Mouse (Mus musculus): ENCODE data around the gene Pde4d. TPM values are rescaled to one million over a fixed set of nuclear protein-coding genes. Genes with fewer than 3 reads are reported as not detected.

Pde4d gene
- polyA plus RNA-seq, 1 experiment from 2014 or later = 32.1 TPM

DNA sequence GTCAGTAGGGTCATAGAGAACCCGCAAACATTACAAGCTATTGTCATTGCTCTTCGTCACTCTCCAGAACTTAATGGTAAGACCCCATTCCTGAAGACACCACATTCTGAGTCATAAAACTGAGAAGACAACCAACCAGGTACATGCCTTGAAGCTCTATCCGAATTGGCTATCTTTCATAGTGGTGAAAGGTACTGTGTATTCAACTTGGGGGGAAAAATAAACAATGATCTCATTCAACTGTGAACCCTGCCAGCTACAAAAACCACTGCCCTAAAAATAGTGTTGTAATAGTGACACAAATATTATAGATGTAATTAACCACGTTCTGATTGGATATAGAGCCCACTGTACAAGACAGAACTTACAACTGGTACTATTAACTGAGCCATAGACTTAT is 1140.3 kb downstream of the Pde4d start:
- Histone ChIP-seq H3K27me3 (ENCODE audit: control insufficient read depth, insufficient read depth, low read length) (no peaks in the 10 kb centered on the region), H3K4me1 (ENCODE audit: control insufficient read depth, insufficient read depth, low read length) (no peaks in the 10 kb centered on the region), H3K36me3 (ENCODE audit: control insufficient read depth, insufficient read depth, low read length) (no peaks in the 10 kb centered on the region), H3K9ac (replicated peaks; ENCODE audit: low read depth, low read length) (no peak overlapping the region), H3K4me2 (ENCODE audit: low read depth, low read length) (no peak overlapping the region), H3K27ac (ENCODE audit: low read depth, low read length) (no peak overlapping the region), H3K9me3 (ENCODE audit: control insufficient read depth, low read length) (no peaks in the 10 kb centered on the region), H3K4me3 (ENCODE audit: low read depth, low read length) (no peak overlapping the region)
- no peak for ATAC-seq (ENCODE audit: low read depth)
- WGBS = 85% methylated on average over 4 of the region's 4 CpGs

DNA sequence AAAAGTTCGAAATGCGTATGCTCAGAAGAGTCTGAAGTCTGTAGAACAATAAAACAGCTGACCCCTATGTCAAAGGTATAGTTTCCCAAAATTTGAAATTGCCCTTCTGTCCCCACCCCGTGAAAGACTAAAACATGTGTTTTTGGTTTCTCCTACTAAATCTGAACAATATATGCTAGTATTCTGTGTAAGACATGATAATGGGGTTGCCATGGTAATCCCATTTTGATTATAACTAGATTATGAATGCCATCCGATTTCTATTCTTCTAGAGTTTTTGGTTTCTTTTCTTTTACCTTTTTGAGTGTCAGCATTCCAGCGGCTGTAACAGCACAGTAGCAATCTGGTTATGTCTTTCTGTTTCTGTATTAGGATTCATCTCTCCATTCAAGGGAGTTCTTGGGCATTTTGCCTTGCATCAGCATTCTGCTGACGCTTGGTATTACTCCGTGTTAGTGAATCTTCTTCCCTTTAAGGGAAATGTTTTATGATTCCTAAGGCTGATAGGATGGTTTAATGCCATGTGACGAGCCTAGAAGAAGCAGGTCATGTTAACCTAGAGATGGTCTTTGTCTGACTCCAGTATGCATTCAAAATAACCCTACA is 1142.5 kb downstream of the Pde4d start:
- Histone ChIP-seq H3K9ac (replicated peaks; ENCODE audit: low read depth, low read length) (no peak overlapping the region), H3K4me1 (ENCODE audit: control insufficient read depth, insufficient read depth, low read length) (no peaks in the 10 kb centered on the region), H3K4me3 (ENCODE audit: low read depth, low read length) (no peak overlapping the region), H3K36me3 (ENCODE audit: control insufficient read depth, insufficient read depth, low read length) (no peaks in the 10 kb centered on the region), H3K27me3 (ENCODE audit: control insufficient read depth, insufficient read depth, low read length) (no peaks in the 10 kb centered on the region), H3K9me3 (ENCODE audit: control insufficient read depth, low read length) (no peaks in the 10 kb centered on the region), H3K27ac (ENCODE audit: low read depth, low read length) (no peak overlapping the region), H3K4me2 (ENCODE audit: low read depth, low read length) (no peak overlapping the region)
- no peak for ATAC-seq (ENCODE audit: low read depth)
- WGBS = 76% methylated on average over 8 of the region's 8 CpGs

DNA sequence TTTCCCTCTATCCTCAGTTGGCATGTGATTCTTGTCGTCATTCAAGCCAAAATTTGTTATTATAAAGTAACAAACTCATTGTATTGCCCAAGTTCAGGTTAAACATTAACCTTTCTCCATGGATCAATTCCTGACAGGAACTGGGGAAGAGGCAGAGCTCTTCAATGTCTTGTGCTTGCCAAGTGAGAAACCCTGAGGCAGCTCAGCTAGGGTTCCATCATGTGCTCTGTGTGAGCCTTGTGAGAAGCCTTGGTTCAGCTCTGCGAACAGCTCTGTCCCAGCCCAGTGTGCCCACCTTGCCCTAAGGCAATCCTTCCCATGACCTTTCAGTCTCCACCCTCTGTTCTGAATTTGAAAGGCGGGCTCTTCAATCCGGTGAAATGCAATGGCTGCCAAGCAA is 1150.0 kb downstream of the Pde4d start:
- no peak for ATAC-seq (ENCODE audit: low read depth)
- WGBS = 54% methylated on average over 4 of the region's 4 CpGs

DNA sequence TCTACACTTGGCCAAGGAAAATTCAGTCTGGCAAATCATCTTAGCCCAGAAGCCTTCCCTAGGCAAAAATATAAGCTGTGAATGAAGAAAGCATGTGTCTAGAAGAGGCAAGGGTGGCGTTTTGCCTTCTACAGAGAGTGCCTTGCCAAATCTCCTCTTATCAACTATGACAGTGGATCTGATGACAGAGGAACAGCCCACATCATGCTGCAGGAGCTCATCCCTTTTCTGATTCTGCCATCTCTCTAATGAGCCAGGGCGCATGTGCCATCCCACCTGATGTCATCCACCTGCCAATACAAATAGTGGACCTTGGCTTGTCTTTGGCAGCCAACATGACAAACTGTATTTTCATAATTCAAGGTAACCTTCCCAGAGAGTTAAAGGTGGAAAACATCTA is 1154.3 kb downstream of the Pde4d start:
- no peaks in the 10 kb centered on the region for H3K9me3 ChIP-seq (ENCODE audit: control insufficient read depth, low read length)
- ATAC-seq (ENCODE audit: low read depth) = no peak
- H3K9ac ChIP-seq (replicated peaks; ENCODE audit: low read depth, low read length) = no peak overlapping the region
- H3K4me3 ChIP-seq (ENCODE audit: low read depth, low read length) = no peak overlapping the region
- no peaks in the 10 kb centered on the region for H3K4me1 ChIP-seq (ENCODE audit: control insufficient read depth, insufficient read depth, low read length)
- no peaks in the 10 kb centered on the region for H3K27me3 ChIP-seq (ENCODE audit: control insufficient read depth, insufficient read depth, low read length)
- no peak overlapping the region for H3K4me2 ChIP-seq (ENCODE audit: low read depth, low read length)
- H3K36me3 ChIP-seq (ENCODE audit: control insufficient read depth, insufficient read depth, low read length) = no peaks in the 10 kb centered on the region
- H3K27ac ChIP-seq (ENCODE audit: low read depth, low read length) = no peak overlapping the region
- WGBS = 97% methylated on average over 2 of the region's 2 CpGs

More for the DNA sequence above, 1150.0 kb downstream of the Pde4d start:
- H3K4me1 ChIP-seq (ENCODE audit: control insufficient read depth, insufficient read depth, low read length) = no peaks in the 10 kb centered on the region
- no peaks in the 10 kb centered on the region for H3K36me3 ChIP-seq (ENCODE audit: control insufficient read depth, insufficient read depth, low read length)
- H3K9me3 ChIP-seq (ENCODE audit: control insufficient read depth, low read length) = no peaks in the 10 kb centered on the region
- H3K27ac ChIP-seq (ENCODE audit: low read depth, low read length) = no peak overlapping the region
- no peak overlapping the region for H3K4me3 ChIP-seq (ENCODE audit: low read depth, low read length)
- H3K27me3 ChIP-seq (ENCODE audit: control insufficient read depth, insufficient read depth, low read length) = no peaks in the 10 kb centered on the region
- no peak overlapping the region for H3K9ac ChIP-seq (replicated peaks; ENCODE audit: low read depth, low read length)
- no peak overlapping the region for H3K4me2 ChIP-seq (ENCODE audit: low read depth, low read length)

DNA sequence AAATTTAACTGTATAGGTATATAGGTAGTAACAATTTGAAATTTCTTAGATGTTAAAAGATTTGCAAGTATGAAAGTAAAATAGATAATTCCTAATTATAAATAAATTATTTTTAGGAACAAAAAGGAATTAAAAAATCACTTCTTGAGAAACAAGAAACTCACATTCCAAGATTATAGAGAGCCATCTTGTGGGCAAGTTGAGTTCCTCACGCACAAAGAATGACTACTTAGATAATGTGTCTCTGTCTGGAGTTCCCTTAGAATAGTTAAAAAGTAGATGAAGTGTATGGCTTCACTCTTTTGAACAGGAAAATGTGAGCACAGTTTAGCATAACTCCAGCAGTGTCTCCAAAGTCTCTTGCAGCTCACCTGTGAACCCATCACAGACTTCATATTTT is 1155.4 kb downstream of the Pde4d start:
- H3K27me3 ChIP-seq (ENCODE audit: control insufficient read depth, insufficient read depth, low read length) = no peaks in the 10 kb centered on the region
- WGBS = 65% methylated on average over 1 of the region's 1 CpGs
- no peak overlapping the region for H3K4me2 ChIP-seq (ENCODE audit: low read depth, low read length)
- H3K27ac ChIP-seq (ENCODE audit: low read depth, low read length) = no peak overlapping the region
- no peak for ATAC-seq (ENCODE audit: low read depth)
- H3K36me3 ChIP-seq (ENCODE audit: control insufficient read depth, insufficient read depth, low read length) = no peaks in the 10 kb centered on the region
- no peaks in the 10 kb centered on the region for H3K4me1 ChIP-seq (ENCODE audit: control insufficient read depth, insufficient read depth, low read length)
- no peak overlapping the region for H3K4me3 ChIP-seq (ENCODE audit: low read depth, low read length)
- no peaks in the 10 kb centered on the region for H3K9me3 ChIP-seq (ENCODE audit: control insufficient read depth, low read length)
- H3K9ac ChIP-seq (replicated peaks; ENCODE audit: low read depth, low read length) = no peak overlapping the region

DNA sequence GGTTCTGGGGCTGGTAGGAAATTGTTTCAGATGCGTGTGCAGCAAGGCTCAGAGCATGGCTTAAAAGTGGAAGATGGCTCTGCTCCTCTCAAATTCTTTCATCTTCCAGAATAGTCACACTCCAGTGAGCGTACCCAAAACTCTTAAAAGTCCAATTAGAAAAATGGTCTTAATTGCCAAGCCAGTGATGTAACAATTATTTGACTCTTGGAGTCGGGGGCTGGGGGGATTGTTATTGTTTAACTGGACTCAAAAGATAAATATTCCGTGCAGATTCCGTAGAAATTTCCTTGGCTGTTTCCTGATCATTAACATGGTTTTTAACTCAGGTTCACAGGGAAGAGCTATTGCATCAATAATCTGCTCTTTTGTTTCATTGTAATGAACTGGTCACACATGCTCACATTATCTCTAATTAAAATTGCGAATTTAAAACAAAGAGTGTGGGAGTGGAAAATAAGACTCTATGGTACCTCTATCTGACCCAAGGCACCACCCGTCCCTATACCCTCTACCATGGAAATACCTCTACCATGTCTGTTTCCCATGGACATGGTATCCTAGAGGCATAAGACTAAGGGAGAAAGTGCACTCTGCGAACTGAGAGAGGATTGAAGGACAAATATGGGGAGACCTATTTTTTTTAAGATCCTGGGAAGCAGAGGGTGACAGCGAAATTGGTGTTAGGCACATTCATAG is 1159.5 kb downstream of the Pde4d start:
- Histone ChIP-seq H3K27me3 (ENCODE audit: control insufficient read depth, insufficient read depth, low read length) (no peaks in the 10 kb centered on the region), H3K4me2 (ENCODE audit: low read depth, low read length) (no peak overlapping the region), H3K9ac (replicated peaks; ENCODE audit: low read depth, low read length) (no peak overlapping the region), H3K27ac (ENCODE audit: low read depth, low read length) (no peak overlapping the region), H3K4me3 (ENCODE audit: low read depth, low read length) (no peak overlapping the region), H3K4me1 (ENCODE audit: control insufficient read depth, insufficient read depth, low read length) (no peaks in the 10 kb centered on the region), H3K36me3 (ENCODE audit: control insufficient read depth, insufficient read depth, low read length) (no peaks in the 10 kb centered on the region), H3K9me3 (ENCODE audit: control insufficient read depth, low read length) (no peaks in the 10 kb centered on the region)
- 72% methylated on average over 9 of the region's 9 CpGs for WGBS
- ATAC-seq (ENCODE audit: low read depth) = peak; percentile 69; the same call in 1 of the 2 replicates

DNA sequence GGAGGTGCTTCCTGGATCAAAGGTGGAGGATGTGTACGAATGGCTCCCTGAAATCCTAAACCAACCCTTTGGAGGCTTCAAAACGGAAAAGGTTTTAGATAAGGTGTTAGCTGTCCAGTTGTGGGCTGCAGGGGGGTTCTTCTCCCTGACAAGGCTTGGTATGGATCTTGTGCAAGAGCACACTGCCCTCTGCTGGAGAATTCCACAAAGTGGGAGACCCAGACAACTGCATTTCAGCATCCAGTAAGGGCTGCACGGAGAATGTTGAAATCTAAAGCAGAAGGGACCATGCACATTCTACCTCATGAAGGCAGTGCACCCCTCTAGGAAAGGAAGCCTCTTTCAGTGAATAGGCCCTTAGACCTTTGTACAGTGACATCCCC is 1160.0 kb downstream of the Pde4d start:
- peak; percentile 73; the same call in 1 of the 2 replicates for ATAC-seq (ENCODE audit: low read depth)
- WGBS = 29% methylated on average over 3 of the region's 3 CpGs
- Histone ChIP-seq H3K27me3 (ENCODE audit: control insufficient read depth, insufficient read depth, low read length) (no peaks in the 10 kb centered on the region), H3K4me2 (ENCODE audit: low read depth, low read length) (no peak overlapping the region), H3K9me3 (ENCODE audit: control insufficient read depth, low read length) (no peaks in the 10 kb centered on the region), H3K27ac (ENCODE audit: low read depth, low read length) (no peak overlapping the region), H3K36me3 (ENCODE audit: control insufficient read depth, insufficient read depth, low read length) (no peaks in the 10 kb centered on the region), H3K4me3 (ENCODE audit: low read depth, low read length) (no peak overlapping the region), H3K4me1 (ENCODE audit: control insufficient read depth, insufficient read depth, low read length) (no peaks in the 10 kb centered on the region), H3K9ac (replicated peaks; ENCODE audit: low read depth, low read length) (no peak overlapping the region)

DNA sequence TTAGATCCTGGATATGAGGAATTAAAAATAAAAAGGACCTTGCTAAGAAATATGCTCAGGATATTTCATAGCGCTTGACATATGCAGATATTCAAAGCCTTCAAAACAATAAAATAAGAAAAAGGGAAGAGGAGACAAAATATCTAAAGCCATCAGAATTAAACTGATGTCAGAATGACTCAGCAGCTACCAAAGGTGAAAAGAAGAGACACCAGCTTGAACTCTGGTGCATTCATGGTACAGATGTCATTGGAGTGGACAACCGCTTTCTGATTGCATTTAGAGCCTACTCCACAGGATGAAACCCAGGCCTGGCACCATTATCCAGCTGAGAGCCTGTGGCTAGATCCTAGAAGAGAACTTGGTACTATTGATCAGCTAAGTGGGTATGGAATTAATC is 1161.0 kb downstream of the Pde4d start:
- H3K4me2 ChIP-seq (ENCODE audit: low read depth, low read length) = no peak overlapping the region
- 97% methylated on average over 2 of the region's 2 CpGs for WGBS
- H3K4me3 ChIP-seq (ENCODE audit: low read depth, low read length) = no peak overlapping the region
- no peaks in the 10 kb centered on the region for H3K4me1 ChIP-seq (ENCODE audit: control insufficient read depth, insufficient read depth, low read length)
- H3K27ac ChIP-seq (ENCODE audit: low read depth, low read length) = no peak overlapping the region
- H3K9me3 ChIP-seq (ENCODE audit: control insufficient read depth, low read length) = no peaks in the 10 kb centered on the region
- ATAC-seq (ENCODE audit: low read depth) = no peak
- H3K36me3 ChIP-seq (ENCODE audit: control insufficient read depth, insufficient read depth, low read length) = no peaks in the 10 kb centered on the region
- H3K9ac ChIP-seq (replicated peaks; ENCODE audit: low read depth, low read length) = no peak overlapping the region
- no peaks in the 10 kb centered on the region for H3K27me3 ChIP-seq (ENCODE audit: control insufficient read depth, insufficient read depth, low read length)

DNA sequence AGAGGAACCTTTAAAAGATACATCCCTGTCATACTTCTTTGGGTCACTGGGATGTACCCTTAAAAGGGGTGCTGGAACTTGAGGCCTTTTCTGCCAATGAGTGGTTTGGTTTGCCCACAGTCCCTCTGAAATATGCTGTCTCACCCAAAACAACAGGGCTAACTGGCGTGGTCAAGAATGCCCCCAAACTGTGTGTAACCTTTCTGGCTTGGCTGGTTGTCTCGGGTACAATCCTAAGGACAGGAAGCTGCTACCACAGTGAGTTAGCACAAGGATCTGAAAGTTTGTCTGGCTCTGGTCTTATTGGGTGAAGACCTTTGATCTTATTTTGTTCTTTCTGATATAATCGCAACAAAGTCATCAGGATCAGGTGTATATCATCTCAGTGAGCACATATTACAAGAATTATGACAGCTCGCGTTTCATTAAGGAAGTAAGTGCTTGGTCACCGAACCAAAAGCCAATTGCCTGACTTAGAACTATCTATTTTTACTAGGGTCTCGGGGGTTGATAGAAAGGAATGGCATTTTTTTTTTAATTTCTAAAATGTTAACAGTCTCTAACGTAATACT is 1165.6 kb downstream of the Pde4d start:
- ATAC-seq (ENCODE audit: low read depth) = no peak
- Histone ChIP-seq H3K4me1 (ENCODE audit: control insufficient read depth, insufficient read depth, low read length) (no peaks in the 10 kb centered on the region), H3K9me3 (ENCODE audit: control insufficient read depth, low read length) (no peaks in the 10 kb centered on the region), H3K4me3 (ENCODE audit: low read depth, low read length) (no peak overlapping the region), H3K4me2 (ENCODE audit: low read depth, low read length) (no peak overlapping the region), H3K27ac (ENCODE audit: low read depth, low read length) (no peak overlapping the region), H3K27me3 (ENCODE audit: control insufficient read depth, insufficient read depth, low read length) (no peaks in the 10 kb centered on the region), H3K36me3 (ENCODE audit: control insufficient read depth, insufficient read depth, low read length) (no peaks in the 10 kb centered on the region), H3K9ac (replicated peaks; ENCODE audit: low read depth, low read length) (no peak overlapping the region)
- 76% methylated on average over 8 of the region's 8 CpGs for WGBS

Measured in neural tube, embryonic 14.5 days (tissue).